Mouse (Mus musculus): ENCODE measurements at regions not wholly inside any gene's neighbourhood (a gene's known extent, or its start where the extent isn't known, plus 50 kb on each side); places are given as distances from the start of the nearest gene placed in this dataset.

- TF ChIP-seq POLR2A (IDR thresholded peaks at IDR 0.05; ENCODE audit: insufficient read depth, low read length), result no peak
- no peak for TF ChIP-seq CTCF (IDR thresholded peaks at IDR 0.05; ENCODE audit: low read depth, low read length)
Measured at GRCm38 (mm10) chr9:23561924-23562323, 339.0 kb downstream of the Bmper start.

Data from ES-Bruce4 (cell line).